In genomic region chr11:21082711-21083110, GRCm38 (mm10) we compare ENCODE assay signal across 9 mouse cellular contexts. TPM values are rescaled to one million over a fixed set of nuclear protein-coding genes. Genes with fewer than 3 reads are reported as not detected.
A peak's percentile ranks its signal among the peaks of the same experiment; 100 is the strongest.
DNase-seq lines count a peak whose midpoint lies in the region; ATAC-seq and TF ChIP-seq lines count a peak whose summit lies in the region.
"Had no signal": no experiment of that assay in that cellular context is flagged by ENCODE, and none has a peak within 500 bp of the region (broad histone marks: within the 10 kb centered on the region; RNA-seq: fewer than 3 reads in every experiment).

No protein-coding gene starts in this region.

- peak; percentile 18 for DNase-seq in adrenal gland, adult 2 months
- no peak for DNase-seq in adrenal gland, adult 8-10 months
- peak; percentile 48 for DNase-seq in CD4-positive helper T cell, adult 2 months (ENCODE audit: low read depth, low spot score)
- peak; percentile 78 for DNase-seq in heart, embryonic 10.5 days (ENCODE audit: low spot score)
- DNase-seq in lung, embryonic 14.5 days, result peak; percentile 31
- DNase-seq in cerebellum, postnatal 14 days, result no peak
- DNase-seq in layer of hippocampus, postnatal 25 days (ENCODE audit: extremely low spot score in 1 of 2, low spot score in 1 of 2), result no peak
- no peak for DNase-seq in kidney, adult 8-10 months

- H3K27ac ChIP-seq in heart, embryonic 10.5 days, result no peak overlapping the region
- no peak overlapping the region for H3K27ac ChIP-seq in lung, embryonic 14.5 days (ENCODE audit: low read depth)
- H3K27ac ChIP-seq: hindbrain, embryonic 13.5 days had no signal

- no peak overlapping the region for H3K4me2 ChIP-seq in lung, embryonic 14.5 days
- H3K4me2 ChIP-seq: hindbrain, embryonic 13.5 days had no signal

- H3K9ac ChIP-seq in lung, embryonic 14.5 days, result no peak overlapping the region
- H3K9ac ChIP-seq: hindbrain, embryonic 13.5 days had no signal

- H3K36me3 ChIP-seq in heart, embryonic 10.5 days, result no peaks in the 10 kb centered on the region
- no peaks in the 10 kb centered on the region for H3K36me3 ChIP-seq in lung, embryonic 14.5 days (ENCODE audit: insufficient read depth)
- H3K36me3 ChIP-seq: hindbrain, embryonic 13.5 days had no signal

- 26% methylated on average over 2 of the region's 2 CpGs for WGBS in heart, embryonic 10.5 days
- 39% methylated on average over 2 of the region's 2 CpGs for WGBS in lung, embryonic 14.5 days

- TF ChIP-seq CTCF in lung, embryonic 14.5 days (IDR thresholded peaks at IDR 0.05; ENCODE audit: low read depth), result no peak

- ATAC-seq in lung, embryonic 14.5 days (ENCODE audit: insufficient read depth), result no peak

- H3K9me3 ChIP-seq in heart, embryonic 10.5 days, result no peaks in the 10 kb centered on the region
- no peaks in the 10 kb centered on the region for H3K9me3 ChIP-seq in lung, embryonic 14.5 days (ENCODE audit: low read depth, low read length)
- H3K9me3 ChIP-seq: hindbrain, embryonic 13.5 days had no signal

- peaks cover 22% of the 10 kb centered on the region; the same call in 1 of the 2 replicates for H3K4me1 ChIP-seq in heart, embryonic 10.5 days
- peaks cover 9% of the 10 kb centered on the region; the same call in 1 of the 2 replicates for H3K4me1 ChIP-seq in lung, embryonic 14.5 days (ENCODE audit: insufficient read depth)
- H3K4me1 ChIP-seq: hindbrain, embryonic 13.5 days had no signal

- no peak overlapping the region for H3K4me3 ChIP-seq in heart, embryonic 10.5 days
- no peak overlapping the region for H3K4me3 ChIP-seq in lung, embryonic 14.5 days (ENCODE audit: low read depth, low read length)
- H3K4me3 ChIP-seq: hindbrain, embryonic 13.5 days had no signal

- H3K27me3 ChIP-seq in heart, embryonic 10.5 days (ENCODE audit: insufficient read depth, poor library complexity, severe bottlenecking), result no peaks in the 10 kb centered on the region
- no peaks in the 10 kb centered on the region for H3K27me3 ChIP-seq in lung, embryonic 14.5 days (ENCODE audit: insufficient read depth, low read length)
- H3K27me3 ChIP-seq: hindbrain, embryonic 13.5 days had no signal

RNA-seq across cellular contexts. Expression of gene Peli1, which starts 8.4 kb away (rescaled TPM):
- total RNA-seq in adrenal gland, adult 2 months (2021), result 10 to 100 TPM; 15.2 to 18.4 TPM
- 17.1 and 22.8 TPM in 2 replicates for polyA plus RNA-seq in adrenal gland, adult 2 months (2012; rRNA removed)
- 10 to 100 TPM; 15.8 to 22.7 (median 17.5) TPM for total RNA-seq in adrenal gland, adult 8-10 months (2022)
- polyA plus RNA-seq in heart, embryonic 10.5 days (2016; fragmentation: Nextera tagmentation; extraction: Ambion mirVana), result 26.9 and 41.5 TPM in 2 replicates
- 55.0 and 57.2 TPM in 2 replicates for polyA plus RNA-seq in lung, embryonic 14.5 days (2014; fragmentation: Nextera tagmentation; extraction: Ambion mirVana)
- total RNA-seq in layer of hippocampus, postnatal 25 days (2021), result 10 to 100 TPM; 52.5 to 52.8 TPM

Comparison
In these comparisons a context has a peak if more than half of its experiments do, and no peak if none do; other contexts are left out.
1. DNase-seq: peak in adrenal gland, adult 2 months (single experiment), CD4-positive helper T cell, adult 2 months (single experiment), heart, embryonic 10.5 days (single experiment) and lung, embryonic 14.5 days (single experiment); none in adrenal gland, adult 8-10 months (single experiment), cerebellum, postnatal 14 days (0 of 2), layer of hippocampus, postnatal 25 days (0 of 2) and kidney, adult 8-10 months (0 of 2).